Mouse (Mus musculus) effector memory CD4-positive, alpha-beta T cell, adult 5 months (primary cell): ENCODE data around the gene Olfr986. TPM values are rescaled to one million over a fixed set of nuclear protein-coding genes. Genes with fewer than 3 reads are reported as not detected.

Experiments used
- polyA plus RNA-seq: library from polyadenylated mRNA; unstranded; fragments of 100-300 nt; shearing (Covaris generic); gene quantifications from one replicate; pipeline ENCODE4 v1.2.1, GENCODE M21; 2017

Gene Olfr986
- not detected for polyA plus RNA-seq

GRCm38 (mm10) chr9:40180620-40181019 lies at the start of gene Olfr986:
Olfr986 (plus strand) TSS chr9:40180920.

DNA sequence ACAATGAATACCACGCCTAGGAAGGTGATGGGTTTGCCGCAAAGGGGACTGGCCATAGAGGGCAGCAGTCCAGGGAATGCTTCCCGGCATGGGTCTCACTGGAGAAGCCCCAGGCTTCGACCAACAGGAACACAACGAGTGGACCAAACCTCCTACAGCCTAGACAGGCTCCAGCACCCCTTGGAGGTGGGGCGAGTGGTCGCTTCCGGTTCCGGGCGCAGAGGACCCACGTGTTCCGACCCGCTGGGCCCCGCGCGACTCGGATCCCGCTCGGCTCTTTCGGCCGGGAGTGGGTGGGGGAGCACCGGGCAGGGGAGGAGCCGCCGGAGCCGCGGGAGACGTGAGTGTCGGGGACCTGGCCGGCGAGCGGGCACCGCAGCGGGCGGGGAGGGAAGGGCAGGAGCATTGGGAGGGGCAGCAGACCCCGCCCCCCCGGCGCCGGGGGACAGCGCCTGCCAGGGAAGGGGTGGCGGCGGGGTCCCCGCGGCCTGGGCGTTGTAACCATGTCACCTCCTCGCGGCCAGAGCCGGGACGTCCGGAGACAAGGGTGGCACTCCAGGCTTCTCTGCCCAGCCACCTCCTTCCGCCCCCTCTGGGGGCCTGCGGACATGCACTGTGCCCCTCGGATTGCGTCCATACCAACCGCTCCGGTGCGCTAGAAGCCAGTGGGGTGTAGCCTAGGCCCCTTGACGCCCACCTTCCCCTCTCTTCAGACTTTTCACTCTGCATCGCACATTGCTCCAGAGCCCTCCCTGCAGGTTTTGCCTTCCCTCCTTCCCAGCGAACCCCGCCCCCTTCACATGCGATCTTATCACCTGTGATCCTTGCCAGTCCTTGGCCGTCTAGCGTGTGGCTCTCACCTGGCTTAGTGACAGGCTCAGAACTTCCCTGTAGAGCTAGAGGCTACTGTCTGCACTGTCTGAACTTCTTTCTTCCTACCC lies 11.6 kb downstream of the Olfr986 start, which contains the start of gene Zfp202:
TSS of gene Zfp202 (plus strand) at position 219 of the 941 bp plus-strand sequence.

Other genes with a start within 250 kb of the Olfr986 start
- 0.14 TPM for gene Olfr974, start 243.4 kb upstream of the Olfr986 start, polyA plus RNA-seq
- not detected for gene Olfr975, start 228.9 kb upstream of the Olfr986 start, polyA plus RNA-seq
- gene Olfr976, start 219.8 kb upstream of the Olfr986 start, polyA plus RNA-seq = not detected
- not detected for gene Olfr978, start 188.8 kb upstream of the Olfr986 start, polyA plus RNA-seq
- gene Olfr979, start 177.5 kb upstream of the Olfr986 start, polyA plus RNA-seq = not detected
- gene Olfr980, start 171.3 kb upstream of the Olfr986 start, polyA plus RNA-seq = not detected
- gene Olfr981, start 159.5 kb upstream of the Olfr986 start, polyA plus RNA-seq = not detected
- 0.09 TPM for gene Olfr982, start 107.1 kb upstream of the Olfr986 start, polyA plus RNA-seq
- gene Olfr983, start 87.3 kb upstream of the Olfr986 start, polyA plus RNA-seq = not detected
- 0.09 TPM for gene Olfr984, start 66.7 kb upstream of the Olfr986 start, polyA plus RNA-seq
- not detected for gene Olfr985, start 50.7 kb upstream of the Olfr986 start, polyA plus RNA-seq
- not detected for gene Tmem225, start 32.8 kb upstream of the Olfr986 start, polyA plus RNA-seq
- 1.6 TPM for gene Zfp202, start 11.4 kb downstream of the Olfr986 start, polyA plus RNA-seq
- gene Scn3b, start 88.3 kb downstream of the Olfr986 start, polyA plus RNA-seq = 0.20 TPM